Mouse (Mus musculus) small intestine, adult 2 months (tissue): ENCODE measurements around the gene Lin7a.

Experiments
- CTCF ChIP-seq: fragments of 200-500 bp; IDR thresholded peaks from 2 replicates; pipeline ENCODE4 v1.5.1; 2012; ENCODE audit warnings: low read depth, mild to moderate bottlenecking, control low read depth, inconsistent platforms, low read length, moderate library complexity, mixed read lengths; ENCODE audit not compliant: insufficient replicate concordance, insufficient read length; ENCODE audit errors: extremely low read depth
- POLR2A ChIP-seq: fragments of 200-500 bp; IDR thresholded peaks from 2 replicates; pipeline ENCODE4 v1.6.1; 2012; ENCODE audit warnings: low read depth, mild to moderate bottlenecking, control low read depth, inconsistent platforms, low read length, moderate library complexity

DNA sequence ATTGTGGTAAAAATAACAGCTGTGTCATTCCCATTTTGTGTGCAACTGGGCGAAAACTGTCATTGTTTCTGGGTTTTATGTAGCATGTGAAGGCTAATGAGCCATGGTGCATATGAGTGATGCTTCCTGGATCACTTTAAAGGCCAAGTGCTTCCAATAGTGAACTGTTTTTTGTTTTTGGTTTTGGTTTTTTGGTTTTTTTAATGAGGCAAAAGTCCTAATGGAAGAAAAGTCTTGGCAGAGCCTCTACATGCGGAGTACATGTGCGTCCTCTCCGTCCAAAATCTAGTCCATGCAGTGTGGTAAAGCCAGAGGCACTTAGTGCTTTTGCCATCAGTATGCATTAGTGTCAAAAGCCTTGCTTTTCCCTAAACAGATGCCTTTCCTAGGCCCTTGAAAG lies 69.7 kb downstream of the Lin7a start:
- TF ChIP-seq CTCF (no peak), POLR2A (no peak)
